Mouse (Mus musculus) lung, embryonic 16.5 days (tissue): ENCODE measurements around the gene Gmfb. TPM values are rescaled to one million over a fixed set of nuclear protein-coding genes. Genes with fewer than 3 reads are reported as not detected.

Experiments
- ATAC-seq: fragments of 200-750 bp; cut with Nextera tagmentation; 2 replicates; pipeline ENCODE4 v1.8.0; 2017; ENCODE audit warnings: low read depth, mild to moderate bottlenecking, moderate library complexity
- H3K27ac ChIP-seq: fragments of 300-500 bp; sonication (generic); 2 replicates; pipeline ENCODE4 v1.5.1; 2014; ENCODE audit warnings: mild to moderate bottlenecking, control low read depth, low read length
- H3K27me3 ChIP-seq: fragments of 300-500 bp; sonication (generic); 2 replicates; pipeline ENCODE4 v1.6.1; 2014; ENCODE audit warnings: low read depth, low read length, mixed read lengths; ENCODE audit not compliant: control insufficient read depth, insufficient read depth
- H3K36me3 ChIP-seq: fragments of 300-500 bp; sonication (generic); 2 replicates; pipeline ENCODE4 v1.6.1; 2014; ENCODE audit warnings: low read length; ENCODE audit not compliant: control insufficient read depth, insufficient read depth
- H3K4me1 ChIP-seq: fragments of 300-500 bp; sonication (generic); replicated peaks from 2 replicates; pipeline ENCODE4 v1.6.1; 2014; ENCODE audit warnings: low read length, mixed read lengths; ENCODE audit not compliant: control insufficient read depth, insufficient read depth
- H3K4me2 ChIP-seq: fragments of 300-500 bp; sonication (generic); 2 replicates; pipeline ENCODE4 v1.6.1; 2014; ENCODE audit warnings: low read depth, low read length, control low read depth
- H3K4me3 ChIP-seq: fragments of 300-500 bp; sonication (generic); 2 replicates; pipeline ENCODE4 v1.5.1; 2014; ENCODE audit warnings: mild to moderate bottlenecking, low read length, control low read depth
- H3K9ac ChIP-seq: fragments of 300-500 bp; sonication (generic); 2 replicates; pipeline ENCODE4 v1.6.1; 2014; ENCODE audit warnings: low read length, control low read depth
- H3K9me3 ChIP-seq: fragments of 300-500 bp; sonication (generic); 2 replicates; pipeline ENCODE4 v1.6.1; 2016; ENCODE audit warnings: low read length; ENCODE audit not compliant: control insufficient read depth
- WGBS: fragments of 180-500 bp; shearing (Covaris S2); extraction: QIAGEN DNeasy Blood & Tissue Kit; methylation state at CpG from one replicate; pipeline ENCODE4 v1.1.7; 2014; 5-methylcytosine and 5-hydroxymethylcytosine counted together
- polyA plus RNA-seq: library from polyadenylated mRNA; unstranded; fragments of >200 nt; fragmentation: Nextera tagmentation; extraction: Ambion mirVana; gene quantifications from 2 replicates; pipeline ENCODE4 v1.2.1, GENCODE M21; 2015

The Gmfb gene
- polyA plus RNA-seq, 1 experiment from 2014 or later, result 74.9 TPM

- peaks cover 43% of the 10 kb centered on the region for H3K36me3 ChIP-seq
- H3K27ac ChIP-seq, result no peak overlapping the region
- H3K27me3 ChIP-seq, result no peaks in the 10 kb centered on the region
- no peak for ATAC-seq
- no peak overlapping the region for H3K9ac ChIP-seq
- WGBS, result 95% methylated on average over 9 of the region's 9 CpGs
- H3K4me1 ChIP-seq, result no peaks in the 10 kb centered on the region
- H3K4me3 ChIP-seq, result no peak overlapping the region
- H3K4me2 ChIP-seq, result no peak overlapping the region
- peaks cover 10% of the 10 kb centered on the region for H3K9me3 ChIP-seq
Observed at GRCm38 (mm10) chr14:46778756-46779155, 43.3 kb downstream of the Gmfb start.

GRCm38 (mm10) chr14:46770036-46770435 is 52.0 kb downstream of the Gmfb start:
- Histone ChIP-seq H3K9me3 (no peaks in the 10 kb centered on the region), H3K27ac (no peak overlapping the region), H3K4me1 (no peaks in the 10 kb centered on the region), H3K27me3 (no peaks in the 10 kb centered on the region), H3K36me3 (peaks cover 28% of the 10 kb centered on the region), H3K9ac (no peak overlapping the region), H3K4me3 (no peak overlapping the region), H3K4me2 (no peak overlapping the region)
- WGBS, result 68% methylated on average over 6 of the region's 6 CpGs
- peak; percentile 36; the same call in 1 of the 2 replicates for ATAC-seq

DNA sequence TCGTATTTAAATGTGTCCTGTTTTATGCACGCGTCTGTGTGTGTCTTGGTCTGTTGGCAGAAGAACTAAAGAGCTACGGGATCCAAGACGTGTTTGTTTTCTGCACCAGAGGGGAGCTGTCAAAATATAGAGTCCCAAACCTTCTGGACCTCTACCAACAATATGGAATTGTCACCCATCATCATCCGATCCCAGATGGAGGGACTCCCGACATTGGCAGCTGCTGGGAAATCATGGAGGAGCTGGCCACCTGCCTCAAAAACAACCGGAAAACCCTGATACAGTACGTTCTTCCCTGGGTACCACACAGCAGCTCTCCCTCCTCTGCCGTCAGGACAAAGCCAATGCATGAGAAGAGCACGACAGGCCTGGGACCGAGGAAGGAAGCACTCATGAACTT is 54.9 kb downstream of the Gmfb start:
- no peak overlapping the region for H3K4me3 ChIP-seq
- no peak overlapping the region for H3K27ac ChIP-seq
- no peaks in the 10 kb centered on the region for H3K9me3 ChIP-seq
- ATAC-seq, result no peak
- peaks cover under 1% of the 10 kb centered on the region for H3K4me1 ChIP-seq
- 68% methylated on average over 12 of the region's 12 CpGs for WGBS
- peaks cover 34% of the 10 kb centered on the region for H3K36me3 ChIP-seq
- H3K27me3 ChIP-seq, result no peaks in the 10 kb centered on the region
- H3K9ac ChIP-seq, result no peak overlapping the region
- H3K4me2 ChIP-seq, result no peak overlapping the region

DNA sequence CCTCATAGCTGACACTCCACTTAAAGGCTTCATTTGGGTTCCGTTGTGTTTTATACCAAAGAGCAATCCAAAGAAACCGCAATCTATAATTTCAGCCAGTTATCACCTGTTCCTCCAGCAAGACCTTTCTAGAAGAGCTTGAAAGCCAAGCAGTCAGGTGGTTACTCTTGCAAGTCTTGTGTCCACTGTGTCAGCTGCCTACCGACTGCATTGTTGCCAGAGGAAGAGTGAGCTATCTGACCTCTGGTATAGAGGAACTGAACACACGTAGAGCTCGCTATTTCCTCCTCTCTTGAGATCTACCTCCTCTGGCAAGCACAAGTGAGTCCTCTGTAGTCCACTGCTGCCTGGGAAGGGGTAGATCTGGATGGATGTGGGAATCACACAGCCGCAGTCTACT is 60.9 kb downstream of the Gmfb start:
- ATAC-seq, result no peak
- Histone ChIP-seq H3K4me2 (peak overlapping the region; percentile 63), H3K4me3 (peak overlapping the region; percentile 92), H3K27ac (no peak overlapping the region), H3K27me3 (no peaks in the 10 kb centered on the region), H3K36me3 (peaks cover 12% of the 10 kb centered on the region), H3K9me3 (peaks cover 4% of the 10 kb centered on the region; the same call in 1 of the 2 replicates), H3K4me1 (peaks cover 8% of the 10 kb centered on the region), H3K9ac (peak overlapping the region; percentile 81)
- WGBS, result 30% methylated on average over 6 of the region's 6 CpGs

- Histone ChIP-seq H3K27me3 (no peaks in the 10 kb centered on the region), H3K4me1 (peaks cover 8% of the 10 kb centered on the region), H3K9ac (peak within 1 kb of the TSS; percentile 81), H3K27ac (peak within 1 kb of the TSS; percentile 52), H3K4me3 (peak within 1 kb of the TSS; percentile 92), H3K4me2 (peak within 1 kb of the TSS; percentile 63), H3K9me3 (peaks cover 4% of the 10 kb centered on the region; the same call in 1 of the 2 replicates), H3K36me3 (peaks cover 12% of the 10 kb centered on the region)
- ATAC-seq, result peak; percentile 100
- WGBS, result 0% methylated on average over 54 of the region's 54 CpGs
Observed at GRCm38 (mm10) chr14:46760355-46761029, 61.5 kb downstream of the Gmfb start, which contains the start of gene Cdkn3. Cdkn3 (plus strand) TSS chr14:46760541.

- Histone ChIP-seq H3K4me2 (peak overlapping the region; percentile 63), H3K9ac (no peak overlapping the region), H3K4me3 (peak overlapping the region; percentile 92), H3K9me3 (peaks cover 4% of the 10 kb centered on the region; the same call in 1 of the 2 replicates), H3K4me1 (peaks cover 8% of the 10 kb centered on the region), H3K27me3 (no peaks in the 10 kb centered on the region), H3K27ac (no peak overlapping the region), H3K36me3 (peaks cover 10% of the 10 kb centered on the region)
- ATAC-seq, result no peak; the same call in 1 of the 2 replicates
- WGBS, result 1% methylated on average over 7 of the region's 7 CpGs
Observed at GRCm38 (mm10) chr14:46759970-46760354, 62.1 kb downstream of the Gmfb start.

Other genes with a start within 250 kb of the Gmfb start
- 66.7 and 73.6 TPM in 2 replicates for gene Cdkn3, start 61.7 kb downstream of the Gmfb start, polyA plus RNA-seq
- gene Cnih1, start 33.8 kb downstream of the Gmfb start, polyA plus RNA-seq, result 169 and 171 TPM in 2 replicates
- 48.1 and 49.0 TPM in 2 replicates for gene Cgrrf1, start 9.9 kb upstream of the Gmfb start, polyA plus RNA-seq
- 6.2 and 6.6 TPM in 2 replicates for gene Samd4, start 60.6 kb upstream of the Gmfb start, polyA plus RNA-seq